ENCODE assay signal across 20 mouse cellular contexts in the genomic region with DNA sequence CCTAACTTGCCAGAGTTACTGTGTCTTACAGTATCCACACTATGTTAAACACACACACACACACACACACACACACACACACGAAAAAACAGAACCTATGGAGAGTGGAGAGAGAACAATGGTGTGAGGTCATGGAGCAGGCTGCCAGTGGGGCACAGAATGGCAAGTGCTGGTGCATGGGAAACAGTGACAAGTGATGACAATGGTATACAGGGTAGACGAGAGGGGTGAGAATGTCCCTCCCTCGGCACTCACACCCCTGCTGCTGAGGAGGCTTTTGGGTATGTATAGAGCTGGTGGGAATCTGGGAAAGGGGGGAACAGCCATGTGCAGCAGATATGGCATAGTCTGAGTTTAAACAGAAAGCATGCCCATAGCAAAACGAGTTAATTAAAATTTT.
A peak's percentile ranks its signal among the peaks of the same experiment; 100 is the strongest.
DNase-seq lines count a peak whose midpoint lies in the region; ATAC-seq lines count a peak whose summit lies in the region.
"Had no signal": no experiment of that assay in that cellular context is flagged by ENCODE, and none has a peak within 500 bp of the region (broad histone marks: within the 10 kb centered on the region; RNA-seq: fewer than 3 reads in every experiment).

No protein-coding gene starts in this region.

- H3K9me3 ChIP-seq in midbrain, embryonic 11.5 days (ENCODE audit: control insufficient read depth, low read length): no peaks in the 10 kb centered on the region
- H3K9me3 ChIP-seq in midbrain, embryonic 14.5 days (ENCODE audit: control insufficient read depth, low read length): no peaks in the 10 kb centered on the region
- H3K9me3 ChIP-seq in forebrain, embryonic 15.5 days: no peaks in the 10 kb centered on the region
- H3K9me3 ChIP-seq: embryonic facial prominence, embryonic 13.5 days; liver, embryonic 13.5 days; midbrain, embryonic 13.5 days had no signal

- no peak overlapping the region for H3K4me3 ChIP-seq in midbrain, embryonic 11.5 days (ENCODE audit: low read depth, low read length)
- H3K4me3 ChIP-seq in midbrain, embryonic 14.5 days (replicated peaks; ENCODE audit: low read depth, low read length): no peak overlapping the region
- no peak overlapping the region for H3K4me3 ChIP-seq in forebrain, embryonic 15.5 days
- H3K4me3 ChIP-seq: embryonic facial prominence, embryonic 13.5 days; erythroblast, embryonic 14.5 days; gastrocnemius, adult 2 months; liver, embryonic 13.5 days; midbrain, embryonic 13.5 days had no signal

- DNase-seq in embryo, embryonic 10 days (ENCODE audit: low spot score): peak; percentile 10
- DNase-seq in embryo, embryonic 9.5 days (ENCODE audit: extremely low spot score): no peak
- no peak for DNase-seq in midbrain, embryonic 11.5 days (ENCODE audit: low spot score, missing footprints)
- no peak for DNase-seq in midbrain, embryonic 14.5 days
- DNase-seq in retina, postnatal 1 day: peak; percentile 56
- DNase-seq in adrenal gland, adult (ENCODE audit: inconsistent age in 2 of 2, low spot score in 1 of 2): no peak
- DNase-seq: adrenal gland, postnatal 25 days; cerebellum, adult 9-11 months; gastrocnemius, adult 2 months; kidney, adult 18-20 months; kidney, postnatal 4 days; liver, embryonic 13.5 days; lung, adult 2 months; lung, postnatal 14 days; thymus, postnatal 14 days had no signal

- H3K4me2 ChIP-seq in midbrain, embryonic 11.5 days: no peak overlapping the region
- H3K4me2 ChIP-seq in midbrain, embryonic 14.5 days (ENCODE audit: low read length): no peak overlapping the region
- no peak overlapping the region for H3K4me2 ChIP-seq in forebrain, embryonic 15.5 days (replicated peaks)
- H3K4me2 ChIP-seq: embryonic facial prominence, embryonic 13.5 days; liver, embryonic 13.5 days; midbrain, embryonic 13.5 days had no signal

- ATAC-seq in midbrain, embryonic 11.5 days (ENCODE audit: low FRiP score): peak; percentile 50; the same call in 1 of the 2 replicates
- no peak for ATAC-seq in midbrain, embryonic 14.5 days (ENCODE audit: low FRiP score, low TSS enrichment)
- peak; percentile 51 for ATAC-seq in forebrain, embryonic 15.5 days (replicated peaks)
- ATAC-seq: activated CD4-positive, CD25-positive, alpha-beta regulatory T cell, adult 4 months; midbrain, embryonic 13.5 days had no signal

- H3K36me3 ChIP-seq in midbrain, embryonic 11.5 days (ENCODE audit: control insufficient read depth, insufficient read depth, low read length): no peaks in the 10 kb centered on the region
- no peaks in the 10 kb centered on the region for H3K36me3 ChIP-seq in midbrain, embryonic 14.5 days (ENCODE audit: control insufficient read depth, insufficient read depth, low read length)
- no peaks in the 10 kb centered on the region for H3K36me3 ChIP-seq in forebrain, embryonic 15.5 days
- H3K36me3 ChIP-seq: embryonic facial prominence, embryonic 13.5 days; liver, embryonic 13.5 days; midbrain, embryonic 13.5 days had no signal

- H3K4me1 ChIP-seq in midbrain, embryonic 11.5 days (ENCODE audit: control insufficient read depth, insufficient read depth, low read length): peaks cover 3% of the 10 kb centered on the region; the same call in 1 of the 2 replicates
- H3K4me1 ChIP-seq in midbrain, embryonic 14.5 days (ENCODE audit: control insufficient read depth, insufficient read depth, low read length): peaks cover 5% of the 10 kb centered on the region; the same call in 1 of the 2 replicates
- H3K4me1 ChIP-seq in forebrain, embryonic 15.5 days: peaks cover 17% of the 10 kb centered on the region
- H3K4me1 ChIP-seq: embryonic facial prominence, embryonic 13.5 days; liver, embryonic 13.5 days had no signal

- no peaks in the 10 kb centered on the region for H3K27me3 ChIP-seq in midbrain, embryonic 11.5 days (ENCODE audit: control insufficient read depth, insufficient read depth, low read length)
- H3K27me3 ChIP-seq in midbrain, embryonic 14.5 days (ENCODE audit: control insufficient read depth, insufficient read depth, low read length): no peaks in the 10 kb centered on the region
- no peaks in the 10 kb centered on the region for H3K27me3 ChIP-seq in forebrain, embryonic 15.5 days
- H3K27me3 ChIP-seq: embryonic facial prominence, embryonic 13.5 days; liver, embryonic 13.5 days; midbrain, embryonic 13.5 days had no signal

- 32% methylated on average over 4 of the region's 4 CpGs for WGBS in midbrain, embryonic 11.5 days
- 30% methylated on average over 4 of the region's 4 CpGs for WGBS in midbrain, embryonic 14.5 days
- 13% methylated on average over 4 of the region's 4 CpGs for WGBS in forebrain, embryonic 15.5 days

- H3K27ac ChIP-seq in midbrain, embryonic 11.5 days (ENCODE audit: low read depth, low read length): no peak overlapping the region
- no peak overlapping the region for H3K27ac ChIP-seq in midbrain, embryonic 14.5 days (replicated peaks; ENCODE audit: low read depth, low read length)
- H3K27ac ChIP-seq in forebrain, embryonic 15.5 days (replicated peaks): no peak overlapping the region
- H3K27ac ChIP-seq: embryonic facial prominence, embryonic 13.5 days; gastrocnemius, adult 2 months; liver, embryonic 13.5 days; midbrain, embryonic 13.5 days had no signal

- no peak overlapping the region for H3K9ac ChIP-seq in midbrain, embryonic 11.5 days (ENCODE audit: low read length)
- no peak overlapping the region for H3K9ac ChIP-seq in midbrain, embryonic 14.5 days (replicated peaks; ENCODE audit: low read length)
- H3K9ac ChIP-seq in forebrain, embryonic 15.5 days (replicated peaks): no peak overlapping the region
- H3K9ac ChIP-seq: embryonic facial prominence, embryonic 13.5 days; liver, embryonic 13.5 days; midbrain, embryonic 13.5 days had no signal

Comparison
In these comparisons a context has a peak if more than half of its experiments do, and no peak if none do; other contexts are left out.
1. DNase-seq: peak in embryo, embryonic 10 days (single experiment) and retina, postnatal 1 day (single experiment); none in embryo, embryonic 9.5 days (single experiment), midbrain, embryonic 11.5 days (single experiment), midbrain, embryonic 14.5 days (single experiment) and adrenal gland, adult (0 of 2).